ENCODE assay signal across 8 mouse cellular contexts in genomic region chr8:117156866-117157768, GRCm38 (mm10). TPM values are rescaled to one million over a fixed set of nuclear protein-coding genes. Genes with fewer than 3 reads are reported as not detected.
DNase-seq lines count a peak whose midpoint lies in the region; ATAC-seq and TF ChIP-seq lines count a peak whose summit lies in the region.

No protein-coding gene starts in this region.

- peaks cover 11% of the 10 kb centered on the region; the same call in 1 of the 2 replicates for H3K4me1 ChIP-seq in cerebellum, adult 2 months (ENCODE audit: control insufficient read depth, insufficient read depth, low read length)
- H3K4me1 ChIP-seq in embryonic fibroblast, embryonic 13.5 days (ENCODE audit: control insufficient read depth, insufficient read depth, low read length), result peaks cover 9% of the 10 kb centered on the region; the same call in 1 of the 2 replicates
- H3K4me1 ChIP-seq in limb, embryonic 11.5 days (ENCODE audit: control insufficient read depth, insufficient read depth, low read length), result peaks cover 2% of the 10 kb centered on the region; the same call in 1 of the 2 replicates
- H3K4me1 ChIP-seq in small intestine, adult 2 months (ENCODE audit: control insufficient read depth, insufficient read depth, insufficient read length, low read length), result peaks cover 17% of the 10 kb centered on the region; the same call in 1 of the 2 replicates

- no peaks in the 10 kb centered on the region for H3K27me3 ChIP-seq in cerebellum, adult 2 months (ENCODE audit: control insufficient read depth, insufficient read depth, low read length)
- H3K27me3 ChIP-seq in limb, embryonic 11.5 days (ENCODE audit: control insufficient read depth, insufficient read depth, low read length), result no peaks in the 10 kb centered on the region
- H3K27me3 ChIP-seq in small intestine, adult 2 months (ENCODE audit: control insufficient read depth, insufficient read depth, low read length), result no peaks in the 10 kb centered on the region

- no peaks in the 10 kb centered on the region for H3K36me3 ChIP-seq in limb, embryonic 11.5 days (ENCODE audit: control insufficient read depth, insufficient read depth, low read length)
- H3K36me3 ChIP-seq in small intestine, adult 2 months (ENCODE audit: control insufficient read depth, insufficient read depth, low read length), result 0 out of 2 replicates have a peak, but pooled peaks cover 4% of the 10 kb centered on the region

- H3K4me2 ChIP-seq in limb, embryonic 11.5 days (ENCODE audit: low read depth, severe bottlenecking), result peak overlapping the region; percentile 72

- DNase-seq in cerebellum, adult 2 months, result peak in 1 of 2 experiments; percentile 13
- DNase-seq in cerebellum, postnatal 25 days, result no peak
- DNase-seq in 3134 (ENCODE audit: extremely low read depth, insufficient read length, low spot score), result peak; percentile 39
- no peak for DNase-seq in limb, embryonic 11.5 days (ENCODE audit: low spot score)
- DNase-seq in gastrocnemius, postnatal 36 days, result no peak
- no peak for DNase-seq in kidney, postnatal 10 days

- TF ChIP-seq POLR2A in cerebellum, adult 2 months (IDR thresholded peaks at IDR 0.05; ENCODE audit: borderline replicate concordance, insufficient read depth, low read length), result no peak
- TF ChIP-seq POLR2A in embryonic fibroblast, embryonic 13.5 days (IDR thresholded peaks at IDR 0.05; ENCODE audit: low read depth, low read length), result no peak; the same call in none of the 2 replicates
- no peak for TF ChIP-seq POLR2A in small intestine, adult 2 months (IDR thresholded peaks at IDR 0.05; ENCODE audit: low read depth, low read length)

- 10% methylated on average over 33 of the region's 33 CpGs for WGBS in cerebellum, adult 2 months
- WGBS in limb, embryonic 11.5 days, result 14% methylated on average over 33 of the region's 33 CpGs
- 2% methylated on average over 33 of the region's 33 CpGs for WGBS in small intestine, adult 2 months

- H3K9ac ChIP-seq in limb, embryonic 11.5 days (ENCODE audit: low read length), result peak overlapping the region; percentile 66

- 0 out of 2 replicates have a peak, but pooled peaks have one; percentile 14 for ATAC-seq in limb, embryonic 11.5 days (ENCODE audit: insufficient number of reproducible peaks, low FRiP score, low TSS enrichment, low read depth)

- intact Hi-C loops in gastrocnemius, postnatal 36 days (cut with DNase I), result no loop called here

- peak overlapping the region; percentile 70 for H3K4me3 ChIP-seq in cerebellum, adult 2 months (replicated peaks; ENCODE audit: insufficient read depth, low read depth, low read length)
- peak overlapping the region; percentile 74 for H3K4me3 ChIP-seq in embryonic fibroblast, embryonic 13.5 days (ENCODE audit: insufficient read depth, low read length)
- peak overlapping the region; percentile 77 for H3K4me3 ChIP-seq in limb, embryonic 11.5 days (ENCODE audit: low read depth, low read length)
- H3K4me3 ChIP-seq in small intestine, adult 2 months (ENCODE audit: low read depth, low read length), result peak overlapping the region; percentile 93

- TF ChIP-seq CTCF in cerebellum, adult 2 months (IDR thresholded peaks at IDR 0.05; ENCODE audit: borderline replicate concordance, insufficient read depth, low read depth, low read length), result no peak
- no peak for TF ChIP-seq CTCF in embryonic fibroblast, embryonic 13.5 days (IDR thresholded peaks at IDR 0.05; ENCODE audit: borderline replicate concordance, insufficient read depth, low read length)
- no peak for TF ChIP-seq CTCF in small intestine, adult 2 months (IDR thresholded peaks at IDR 0.05; ENCODE audit: extremely low read depth, insufficient read length, insufficient replicate concordance, low read depth, low read length)

- peak overlapping the region; percentile 1; the same call in 1 of the 2 replicates for H3K27ac ChIP-seq in cerebellum, adult 2 months (ENCODE audit: insufficient read depth, low read length)
- H3K27ac ChIP-seq in embryonic fibroblast, embryonic 13.5 days (ENCODE audit: insufficient read depth, low read length), result peak overlapping the region; percentile 51
- peak overlapping the region; percentile 11; the same call in 1 of the 2 replicates for H3K27ac ChIP-seq in limb, embryonic 11.5 days (replicated peaks; ENCODE audit: low read depth, low read length)
- peak overlapping the region; percentile 97 for H3K27ac ChIP-seq in small intestine, adult 2 months (ENCODE audit: insufficient read depth, low read depth, low read length)

- H3K9me3 ChIP-seq in limb, embryonic 11.5 days (ENCODE audit: control insufficient read depth, low read length), result no peaks in the 10 kb centered on the region

RNA-seq across cellular contexts. Expression of gene Gan, which starts 0.8 kb away (rescaled TPM):
- 7.7 and 8.1 TPM in 2 replicates for polyA plus RNA-seq in cerebellum, adult 2 months (2012; rRNA removed)
- 11.6 and 12.0 TPM in 2 replicates for polyA plus RNA-seq in embryonic fibroblast, embryonic 13.5 days (2011; ENCODE audit: insufficient read length, low read depth, missing spikeins)
- polyA plus RNA-seq in limb, embryonic 11.5 days (2014; fragmentation: Nextera tagmentation; extraction: Ambion mirVana), result 2.4 and 2.8 TPM in 2 replicates
- polyA plus RNA-seq in small intestine, adult 2 months (2012; rRNA removed), result 2.4 and 4.6 TPM in 2 replicates
- total RNA-seq in gastrocnemius, postnatal 36 days (2021), result 1 to 10 TPM; 3.9 to 4.5 TPM

Comparison
In these comparisons a context has a peak if more than half of its experiments do, and no peak if none do; other contexts are left out.
1. H3K27ac ChIP-seq: peak in every context shown above with its lines; median percentile 97 in small intestine, adult 2 months; 51 in embryonic fibroblast, embryonic 13.5 days; 11 in limb, embryonic 11.5 days; 1 in cerebellum, adult 2 months.